Mouse (Mus musculus) MEL-GATA-1-ER (cell line): Measurements from ENCODE around the gene Cpt1c.
A peak's percentile ranks its signal among the peaks of the same experiment; 100 is the strongest.

Experiments
- DNase-seq: peaks from one replicate; pipeline ENCODE4 v3.0.0-alpha.2; 2012; ENCODE audit warnings: low read depth; ENCODE audit errors: extremely low read depth

Cpt1c gene

GRCm38 (mm10) chr7:44962831-44963230 is 11.8 kb downstream of the Cpt1c start:
- no peak for DNase-seq

GRCm38 (mm10) chr7:44962337-44962736 is 12.3 kb downstream of the Cpt1c start:
- DNase-seq = no peak

DNA sequence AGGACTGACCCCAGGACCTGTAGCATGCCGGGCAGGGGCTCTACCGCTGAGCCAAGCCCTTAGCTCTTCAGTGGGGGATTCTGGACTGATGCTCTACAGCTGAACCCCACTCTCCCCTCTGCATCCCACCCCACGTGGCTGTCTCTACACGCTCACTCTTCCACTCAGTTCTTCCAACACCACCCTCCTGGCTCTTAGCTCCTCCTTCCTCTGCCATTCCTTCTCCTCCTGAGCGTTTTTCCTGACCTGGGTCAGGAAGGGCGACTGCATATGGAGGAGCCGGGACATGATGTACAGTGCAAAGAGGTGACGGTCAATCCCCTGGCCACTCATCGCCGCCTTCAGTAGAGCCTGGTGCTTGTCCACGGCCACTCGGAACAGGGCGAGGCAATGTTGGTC is 14.1 kb downstream of the Cpt1c start:
- DNase-seq = no peak

DNA sequence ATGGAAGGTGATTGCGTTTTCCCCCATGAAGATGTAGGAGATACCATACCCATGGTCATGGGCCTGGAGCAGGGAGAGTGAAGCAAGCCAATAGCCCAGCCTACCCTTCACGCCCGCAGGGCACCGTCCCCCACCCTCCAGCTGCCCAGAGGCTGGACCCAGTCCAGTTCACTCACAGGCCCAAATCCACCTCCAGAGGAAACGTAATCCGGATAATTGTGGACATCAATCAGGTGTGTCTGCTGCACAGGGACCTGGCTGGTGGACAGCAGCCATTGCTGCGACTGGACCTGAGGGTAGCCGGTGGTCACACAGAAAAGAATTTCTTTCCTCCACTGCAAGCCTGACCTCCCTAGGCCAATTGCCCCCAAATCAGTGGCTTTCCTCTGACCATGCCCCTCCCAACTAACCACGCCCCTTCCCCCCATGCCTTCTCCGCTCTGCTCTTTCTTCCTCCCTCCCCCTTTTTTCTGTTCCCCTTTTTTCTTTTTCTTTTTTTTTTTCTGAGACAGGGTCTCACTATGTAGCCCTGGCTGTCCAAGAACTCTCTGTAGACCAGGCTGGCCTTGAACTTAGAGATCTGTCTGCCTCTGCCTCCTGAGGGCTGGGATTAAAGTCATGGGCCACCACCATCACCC is 14.7 kb downstream of the Cpt1c start:
- DNase-seq = no peak

DNA sequence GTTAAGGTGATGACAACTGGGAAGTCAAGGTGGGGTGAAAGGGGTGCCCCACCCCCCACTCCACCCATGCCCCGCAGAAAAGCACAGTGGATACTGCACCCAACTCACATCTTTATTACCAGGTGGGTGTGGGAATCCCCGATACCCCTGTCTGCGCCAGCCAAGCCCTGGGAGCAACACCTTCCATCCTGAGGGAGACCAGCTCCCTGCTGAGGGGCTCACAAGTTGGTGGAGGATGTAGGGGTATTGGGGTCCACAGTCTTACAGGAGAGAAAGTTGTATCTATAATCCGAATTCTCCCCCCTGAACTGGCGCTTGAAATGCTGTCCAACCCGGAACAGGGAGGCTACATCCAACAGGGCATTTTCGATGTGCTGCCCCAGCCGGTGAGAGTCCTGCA is 15.4 kb downstream of the Cpt1c start:
- no peak for DNase-seq

DNA sequence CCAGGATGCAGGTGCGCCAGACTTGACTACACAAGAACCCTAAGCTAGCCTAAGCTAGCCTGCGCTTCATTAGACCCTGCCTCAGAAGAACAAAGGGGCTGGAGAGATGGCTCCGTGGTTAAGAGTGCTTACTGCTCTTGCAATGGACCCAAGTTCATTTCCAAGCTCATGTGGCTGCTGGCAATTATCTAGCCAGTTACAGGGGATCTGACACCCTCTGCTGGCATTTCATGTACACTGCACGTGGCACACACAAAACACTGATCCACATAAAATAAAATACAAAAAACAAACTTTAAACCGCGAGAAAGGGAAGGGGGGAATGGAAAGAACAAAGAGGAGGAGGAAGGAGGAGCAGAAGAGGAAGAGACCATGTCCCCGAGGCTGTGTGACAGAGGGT is 16.4 kb downstream of the Cpt1c start:
- peak; percentile 46 for DNase-seq

DNA sequence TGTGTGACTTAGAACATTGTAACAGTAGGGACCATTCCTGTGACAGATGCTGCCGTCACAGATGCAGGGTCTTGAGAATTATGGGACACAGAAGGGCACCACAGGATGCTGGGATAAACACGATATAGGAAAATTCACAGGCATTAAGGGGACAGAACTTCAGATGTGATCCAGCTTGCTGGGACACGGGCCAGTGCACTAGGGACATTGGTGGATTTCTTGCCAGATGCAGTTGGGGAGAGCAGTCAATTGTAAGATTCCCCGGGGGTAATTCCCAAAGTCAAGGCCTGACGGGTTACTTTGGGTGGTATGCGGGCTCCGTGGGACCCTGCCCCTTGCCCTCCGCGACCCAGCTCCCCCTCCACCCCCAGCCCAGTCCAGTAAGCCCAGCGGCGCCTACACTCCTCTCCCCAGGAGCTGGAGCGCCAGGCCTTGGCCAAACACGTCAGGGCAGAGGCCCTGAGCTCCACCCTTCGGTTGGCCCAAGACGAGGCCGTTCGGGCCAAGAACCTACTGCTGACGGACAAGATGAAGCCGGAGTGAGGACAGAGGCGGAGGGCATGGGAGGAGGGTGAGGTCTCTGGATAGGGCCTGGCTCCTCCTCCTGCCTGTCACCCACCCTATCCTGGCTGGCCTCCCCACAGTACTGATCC is 17.3 kb downstream of the Cpt1c start:
- no peak for DNase-seq

DNA sequence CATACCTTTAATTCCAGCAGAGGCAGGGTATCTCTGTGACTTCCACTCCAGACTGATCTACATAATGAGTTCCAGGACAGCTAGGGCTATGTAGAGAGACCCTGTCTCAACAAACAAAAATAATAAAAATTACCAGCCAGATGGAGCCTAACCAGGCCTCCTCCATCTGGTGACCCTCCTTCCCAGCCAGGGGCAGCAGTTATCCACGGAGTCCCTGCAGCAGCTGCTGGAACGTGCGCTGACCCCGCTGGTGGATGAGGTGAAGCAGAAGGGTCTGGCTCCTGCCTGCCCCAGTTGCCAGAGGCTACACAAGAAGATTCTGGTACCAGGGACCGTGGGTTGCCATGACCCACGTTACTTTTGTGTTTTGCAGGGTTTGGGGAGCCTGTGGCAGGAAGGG is 18.4 kb downstream of the Cpt1c start:
- no peak for DNase-seq

- no peak for DNase-seq
These were observed 19.0 kb downstream of the Cpt1c start for GRCm38 (mm10) chr7:44955628-44956027.

- no peak for DNase-seq
These were observed 20.4 kb downstream of the Cpt1c start for GRCm38 (mm10) chr7:44954091-44954885.

DNA sequence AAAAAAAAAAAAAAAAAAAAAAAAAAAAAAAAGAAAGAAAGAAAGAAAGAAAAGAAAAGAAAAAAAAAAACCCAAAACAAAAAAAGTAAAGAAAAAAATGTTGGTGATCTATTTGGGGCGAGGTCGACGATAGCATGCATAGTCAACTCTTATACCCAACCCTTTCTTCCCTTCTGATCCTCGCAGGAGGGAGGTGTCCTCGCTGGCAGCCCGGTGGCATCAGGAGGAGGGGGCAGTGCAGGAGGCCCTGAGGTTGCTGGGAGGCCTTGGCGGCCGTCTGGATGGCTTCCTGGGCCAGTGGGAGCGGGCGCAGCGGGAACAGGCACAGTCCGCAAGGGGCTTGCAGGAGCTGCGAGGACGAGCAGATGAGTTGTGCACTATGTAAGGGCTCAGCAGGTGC is 21.1 kb downstream of the Cpt1c start:
- no peak for DNase-seq

DNA sequence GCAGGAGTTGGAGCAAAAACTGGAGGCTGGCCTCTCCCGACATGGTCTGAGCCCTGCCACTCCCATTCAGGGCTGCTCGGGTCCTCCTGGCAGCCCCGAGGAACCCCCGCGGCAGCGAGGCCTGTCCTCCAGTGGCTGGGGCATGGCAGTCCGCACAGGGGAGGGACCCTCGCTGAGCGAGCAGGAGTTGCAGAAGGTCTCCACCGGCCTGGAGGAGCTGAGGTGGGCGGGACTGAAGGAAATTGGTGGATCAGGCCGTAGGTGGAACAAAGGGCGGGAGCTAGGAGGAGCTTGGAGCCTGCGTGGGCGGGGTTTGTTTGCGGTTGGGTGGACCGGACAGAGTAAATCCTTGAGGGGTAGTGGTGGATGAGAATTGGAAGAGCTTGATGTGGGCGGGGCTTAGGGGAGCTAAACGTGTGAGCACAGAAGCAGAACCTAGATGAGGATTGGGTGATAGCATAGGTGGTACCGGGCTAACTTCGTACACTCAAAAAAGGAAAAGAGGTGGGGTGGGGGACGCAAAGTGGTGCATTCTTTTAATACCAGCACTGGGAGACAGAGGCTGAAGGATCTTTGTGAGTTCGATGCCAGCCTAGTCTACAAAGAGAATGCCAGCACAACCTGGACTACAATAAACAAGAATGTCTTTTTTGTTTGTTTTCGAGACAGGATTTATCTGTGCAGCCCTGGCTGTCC is 21.9 kb downstream of the Cpt1c start:
- DNase-seq = peak; percentile 94

- peak; percentile 72 for DNase-seq
These were observed 22.7 kb downstream of the Cpt1c start for GRCm38 (mm10) chr7:44951960-44952359.

DNA sequence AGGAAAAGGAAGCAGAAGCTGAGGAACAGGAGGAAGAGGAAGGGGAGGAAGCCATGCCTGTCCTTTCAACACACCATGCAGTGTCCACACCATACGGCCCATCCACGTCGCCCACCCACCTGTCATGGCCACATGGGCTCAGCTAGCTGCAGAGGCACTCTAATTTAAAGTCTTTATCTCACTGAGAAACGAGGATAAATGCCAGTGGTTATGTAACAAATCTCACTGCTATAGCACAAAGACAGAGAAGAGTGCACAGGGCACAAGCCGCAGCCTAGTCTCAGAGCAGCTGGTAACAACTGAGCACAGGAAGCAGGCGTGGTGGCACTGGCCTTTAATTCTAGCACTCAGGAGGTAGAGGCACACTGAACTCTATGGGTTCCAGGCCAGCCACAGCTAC is 24.7 kb downstream of the Cpt1c start:
- DNase-seq = no peak

GRCm38 (mm10) chr7:44942904-44943303 is 31.7 kb downstream of the Cpt1c start, which contains the start of gene Tsks:
TSS of gene Tsks (plus strand) at chr7:44943204.
- DNase-seq = no peak

- DNase-seq = no peak
These were observed 36.0 kb downstream of the Cpt1c start for GRCm38 (mm10) chr7:44938680-44939079.

- DNase-seq = peak; percentile 99
These were observed 45.2 kb downstream of the Cpt1c start, which contains the start of gene Ap2a1 for GRCm38 (mm10) chr7:44929204-44930151. TSS of gene Ap2a1 (minus strand) at chr7:44929496.

DNA sequence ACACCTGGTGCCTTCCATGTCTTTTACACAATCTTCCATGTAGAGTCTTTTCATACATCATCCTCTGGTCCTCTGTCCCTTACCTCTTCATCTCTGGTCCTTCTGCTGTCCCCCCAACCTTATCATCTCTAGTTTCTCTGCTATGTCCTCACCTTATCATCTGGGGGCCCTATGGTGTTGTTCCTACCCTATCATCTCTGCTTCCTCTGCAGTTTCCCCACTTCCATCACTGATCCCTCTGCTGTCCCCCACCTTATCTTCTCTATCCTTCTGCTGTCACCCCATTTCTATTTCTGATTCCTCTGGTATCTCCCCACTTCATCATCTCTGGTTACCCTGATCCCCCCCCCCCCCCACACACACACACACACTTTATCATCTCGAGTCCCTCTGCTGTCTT is 46.1 kb downstream of the Cpt1c start:
- DNase-seq = peak; percentile 34

GRCm38 (mm10) chr7:44925468-44925867 is 49.2 kb downstream of the Cpt1c start:
- DNase-seq = peak; percentile 33

GRCm38 (mm10) chr7:44922530-44922929 is 52.1 kb downstream of the Cpt1c start:
- no peak for DNase-seq

- DNase-seq = no peak
These were observed 55.5 kb downstream of the Cpt1c start for GRCm38 (mm10) chr7:44919127-44919526.
